Mouse (Mus musculus): Measurements from ENCODE around the gene Lag3. TPM values are rescaled to one million over a fixed set of nuclear protein-coding genes. Genes with fewer than 3 reads are reported as not detected.

The Lag3 gene
- not detected in 2 replicates for polyA plus RNA-seq (2012)

- Histone ChIP-seq H3K4me1 (ENCODE audit: control insufficient read depth) (peaks cover 5% of the 10 kb centered on the region), H3K9me3 (ENCODE audit: control insufficient read depth, low read length) (peaks cover 3% of the 10 kb centered on the region; the same call in 1 of the 2 replicates), H3K27me3 (ENCODE audit: control insufficient read depth) (peaks cover 82% of the 10 kb centered on the region), H3K36me3 (ENCODE audit: control insufficient read depth) (peaks cover 2% of the 10 kb centered on the region; the same call in 1 of the 2 replicates), H3K4me3 (replicated peaks) (no peak within 1 kb of the TSS)
- TF ChIP-seq GATA1 (IDR thresholded peaks at IDR 0.05; ENCODE audit: low read length) (no peak), TAL1 (IDR thresholded peaks at IDR 0.05; ENCODE audit: low read length) (no peak)
Measured at GRCm38 (mm10) chr6:124911533-124912218, at the start of gene Lag3. Gene Lag3 (minus strand): TSS chr6:124911705.

GRCm38 (mm10) chr6:124961021-124961420 is 49.5 kb upstream of the Lag3 start:
- TF ChIP-seq GATA1 (IDR thresholded peaks at IDR 0.05; ENCODE audit: low read length) = no peak
- TF ChIP-seq TAL1 (IDR thresholded peaks at IDR 0.05; ENCODE audit: low read length) = no peak
- Histone ChIP-seq H3K4me1 (ENCODE audit: control insufficient read depth) (peaks cover 20% of the 10 kb centered on the region), H3K36me3 (ENCODE audit: control insufficient read depth) (peaks cover 53% of the 10 kb centered on the region), H3K27me3 (ENCODE audit: control insufficient read depth) (no peaks in the 10 kb centered on the region), H3K4me3 (replicated peaks) (no peak overlapping the region), H3K9me3 (ENCODE audit: control insufficient read depth, low read length) (no peaks in the 10 kb centered on the region)

- Histone ChIP-seq H3K27me3 (ENCODE audit: control insufficient read depth) (no peaks in the 10 kb centered on the region), H3K4me3 (replicated peaks) (no peak overlapping the region), H3K36me3 (ENCODE audit: control insufficient read depth) (peaks cover 57% of the 10 kb centered on the region), H3K9me3 (ENCODE audit: control insufficient read depth, low read length) (no peaks in the 10 kb centered on the region), H3K4me1 (ENCODE audit: control insufficient read depth) (peaks cover 13% of the 10 kb centered on the region)
- TF ChIP-seq GATA1 (IDR thresholded peaks at IDR 0.05; ENCODE audit: low read length) (no peak), TAL1 (IDR thresholded peaks at IDR 0.05; ENCODE audit: low read length) (no peak)
Measured at GRCm38 (mm10) chr6:124959960-124960359, 48.5 kb upstream of the Lag3 start.

- Histone ChIP-seq H3K4me1 (ENCODE audit: control insufficient read depth) (peaks cover 5% of the 10 kb centered on the region), H3K36me3 (ENCODE audit: control insufficient read depth) (peaks cover 56% of the 10 kb centered on the region), H3K4me3 (replicated peaks) (no peak overlapping the region), H3K27me3 (ENCODE audit: control insufficient read depth) (no peaks in the 10 kb centered on the region), H3K9me3 (ENCODE audit: control insufficient read depth, low read length) (peaks cover 8% of the 10 kb centered on the region)
- TF ChIP-seq TAL1 (IDR thresholded peaks at IDR 0.05; ENCODE audit: low read length) (no peak), GATA1 (IDR thresholded peaks at IDR 0.05; ENCODE audit: low read length) (no peak)
Measured at GRCm38 (mm10) chr6:124958127-124958526, 46.6 kb upstream of the Lag3 start.

DNA sequence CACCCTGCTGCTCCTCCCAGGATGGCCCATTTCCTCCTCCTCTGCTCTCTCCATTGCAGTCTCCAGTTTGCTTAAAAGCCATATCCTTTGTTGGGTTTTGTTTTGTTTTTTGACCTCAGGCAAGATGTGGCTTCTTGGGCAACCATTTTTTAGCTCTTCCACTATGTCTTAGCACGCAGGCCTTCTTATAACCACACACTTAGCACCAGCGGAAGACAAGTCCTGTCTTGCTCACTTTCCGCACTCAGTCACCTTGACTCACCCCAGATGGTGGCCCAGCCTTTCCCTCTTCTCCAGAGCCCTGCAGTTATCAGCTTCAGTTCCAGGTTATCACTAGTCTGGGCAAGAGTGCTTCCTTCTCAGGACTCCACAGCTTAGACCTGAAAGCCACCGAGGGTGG is 43.7 kb upstream of the Lag3 start:
- H3K4me3 ChIP-seq (replicated peaks) = no peak overlapping the region
- no peak for TF ChIP-seq TAL1 (IDR thresholded peaks at IDR 0.05; ENCODE audit: low read length)
- TF ChIP-seq GATA1 (IDR thresholded peaks at IDR 0.05; ENCODE audit: low read length) = no peak
- H3K27me3 ChIP-seq (ENCODE audit: control insufficient read depth) = no peaks in the 10 kb centered on the region
- peaks cover 21% of the 10 kb centered on the region for H3K9me3 ChIP-seq (ENCODE audit: control insufficient read depth, low read length)
- H3K36me3 ChIP-seq (ENCODE audit: control insufficient read depth) = peaks cover 34% of the 10 kb centered on the region
- peaks cover 5% of the 10 kb centered on the region for H3K4me1 ChIP-seq (ENCODE audit: control insufficient read depth)

DNA sequence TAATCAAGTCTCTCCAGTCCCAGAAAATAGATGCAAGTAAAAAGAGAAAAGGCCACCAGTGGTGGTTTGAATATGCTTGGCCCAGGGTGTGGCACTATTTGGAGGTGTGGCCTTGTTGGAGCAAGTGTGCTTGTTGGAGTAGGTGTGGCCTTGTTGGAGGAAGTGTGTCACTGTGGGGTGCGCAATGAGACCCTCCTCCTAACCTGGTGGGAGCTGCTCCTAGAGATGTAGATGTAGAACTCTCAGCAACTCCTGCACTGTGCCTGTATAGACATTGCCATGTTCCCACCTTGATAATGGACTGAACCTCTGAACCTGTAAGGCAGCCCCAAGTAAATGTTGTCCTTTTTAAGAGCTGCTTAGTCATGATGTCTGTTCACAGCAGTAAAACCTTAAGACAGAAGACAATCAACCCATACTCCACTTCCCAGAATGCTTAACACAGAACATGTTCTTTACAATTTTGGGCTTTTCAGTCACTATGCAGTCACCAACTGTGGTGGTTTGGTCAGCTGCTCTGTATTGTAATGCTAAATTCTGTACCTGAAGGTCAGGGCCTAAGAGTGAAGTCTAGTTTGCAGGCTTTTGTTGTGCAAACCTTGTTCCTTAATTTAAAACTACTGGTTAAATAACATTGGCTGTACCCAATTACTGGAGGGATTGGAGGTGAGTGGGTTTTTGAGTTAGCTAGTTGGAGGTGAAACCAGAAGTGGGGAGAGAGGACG is 42.6 kb upstream of the Lag3 start:
- no peaks in the 10 kb centered on the region for H3K27me3 ChIP-seq (ENCODE audit: control insufficient read depth)
- no peak overlapping the region for H3K4me3 ChIP-seq (replicated peaks)
- peaks cover 3% of the 10 kb centered on the region for H3K4me1 ChIP-seq (ENCODE audit: control insufficient read depth)
- H3K36me3 ChIP-seq (ENCODE audit: control insufficient read depth) = peaks cover 23% of the 10 kb centered on the region
- TF ChIP-seq GATA1 (IDR thresholded peaks at IDR 0.05; ENCODE audit: low read length) (no peak), TAL1 (IDR thresholded peaks at IDR 0.05; ENCODE audit: low read length) (no peak)
- peaks cover 21% of the 10 kb centered on the region for H3K9me3 ChIP-seq (ENCODE audit: control insufficient read depth, low read length)

DNA sequence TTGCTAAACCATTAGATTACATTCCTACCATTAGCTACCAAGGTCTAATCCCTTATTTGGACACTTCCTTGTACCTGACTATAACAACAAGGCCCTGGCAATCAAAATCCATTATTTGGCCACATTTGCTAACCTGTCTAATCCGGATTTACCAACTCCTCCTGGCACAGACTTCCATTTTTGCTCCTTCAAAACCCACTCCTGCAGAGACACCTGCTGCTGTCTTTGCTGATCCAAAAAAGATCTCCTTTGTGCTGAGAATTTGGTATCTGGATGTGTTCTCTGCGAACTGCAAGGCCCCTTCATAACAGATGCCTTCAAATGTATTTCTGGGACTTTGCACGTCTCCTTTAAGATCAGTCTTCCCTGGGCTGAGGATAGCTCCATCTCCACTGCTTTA is 32.0 kb upstream of the Lag3 start:
- Histone ChIP-seq H3K4me3 (replicated peaks) (no peak overlapping the region), H3K36me3 (ENCODE audit: control insufficient read depth) (peaks cover 2% of the 10 kb centered on the region), H3K27me3 (ENCODE audit: control insufficient read depth) (peaks cover 3% of the 10 kb centered on the region; the same call in 1 of the 2 replicates), H3K4me1 (ENCODE audit: control insufficient read depth) (no peaks in the 10 kb centered on the region; the same call in 1 of the 2 replicates), H3K9me3 (ENCODE audit: control insufficient read depth, low read length) (no peaks in the 10 kb centered on the region)
- no peak for TF ChIP-seq GATA1 (IDR thresholded peaks at IDR 0.05; ENCODE audit: low read length)
- TF ChIP-seq TAL1 (IDR thresholded peaks at IDR 0.05; ENCODE audit: low read length) = no peak

DNA sequence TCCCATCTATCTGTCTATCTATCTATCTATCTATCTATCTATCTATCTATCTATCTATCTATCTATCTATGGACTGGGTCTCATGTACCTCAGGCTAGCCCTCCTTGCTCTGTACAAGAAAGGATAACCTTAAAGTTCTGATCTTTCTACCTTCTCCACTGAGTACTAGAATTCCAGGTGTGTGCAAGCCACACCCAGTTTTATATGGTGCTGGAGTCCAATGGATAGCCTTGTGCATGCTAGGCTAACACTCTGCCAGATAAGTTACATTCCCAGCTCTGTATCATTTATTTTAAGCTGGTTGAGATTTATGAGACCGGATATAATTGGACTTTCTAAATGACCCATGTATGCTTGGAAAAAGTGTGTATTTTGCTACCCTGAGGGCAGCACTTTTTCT is 30.2 kb upstream of the Lag3 start:
- no peaks in the 10 kb centered on the region for H3K9me3 ChIP-seq (ENCODE audit: control insufficient read depth, low read length)
- 0 out of 2 replicates have a peak, but pooled peaks cover 3% of the 10 kb centered on the region for H3K27me3 ChIP-seq (ENCODE audit: control insufficient read depth)
- no peaks in the 10 kb centered on the region; the same call in 1 of the 2 replicates for H3K4me1 ChIP-seq (ENCODE audit: control insufficient read depth)
- TF ChIP-seq GATA1 (IDR thresholded peaks at IDR 0.05; ENCODE audit: low read length) = no peak
- TF ChIP-seq TAL1 (IDR thresholded peaks at IDR 0.05; ENCODE audit: low read length) = no peak
- H3K36me3 ChIP-seq (ENCODE audit: control insufficient read depth) = peaks cover 15% of the 10 kb centered on the region
- H3K4me3 ChIP-seq (replicated peaks) = no peak overlapping the region

DNA sequence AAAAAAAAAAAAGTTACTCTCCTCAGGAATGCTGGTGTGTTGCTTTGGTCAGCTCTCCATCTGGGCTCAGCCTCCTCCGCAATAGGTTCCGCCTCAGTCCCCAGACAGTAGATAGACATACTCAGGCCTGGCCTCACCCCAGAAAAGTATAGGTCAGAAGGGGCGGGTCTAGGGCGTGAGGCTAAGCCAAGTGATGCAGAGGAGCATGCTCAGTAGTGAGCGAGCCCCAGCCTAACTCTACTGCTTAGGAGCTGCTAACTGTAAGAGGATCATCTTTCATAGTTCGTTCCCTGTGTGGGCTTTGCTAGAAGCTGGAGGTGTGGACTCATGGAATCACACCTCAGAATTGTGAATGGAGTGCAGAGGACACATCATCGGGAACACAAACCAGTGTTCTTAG is 27.0 kb upstream of the Lag3 start:
- 0 out of 2 replicates have a peak, but pooled peaks cover 3% of the 10 kb centered on the region for H3K27me3 ChIP-seq (ENCODE audit: control insufficient read depth)
- peaks cover 2% of the 10 kb centered on the region for H3K4me1 ChIP-seq (ENCODE audit: control insufficient read depth)
- TF ChIP-seq GATA1 (IDR thresholded peaks at IDR 0.05; ENCODE audit: low read length) (no peak), TAL1 (IDR thresholded peaks at IDR 0.05; ENCODE audit: low read length) (no peak)
- peaks cover 46% of the 10 kb centered on the region for H3K36me3 ChIP-seq (ENCODE audit: control insufficient read depth)
- no peaks in the 10 kb centered on the region for H3K9me3 ChIP-seq (ENCODE audit: control insufficient read depth, low read length)
- no peak overlapping the region for H3K4me3 ChIP-seq (replicated peaks)

Data from erythroblast, embryonic 14.5 days (primary cell).